Mouse (Mus musculus): ENCODE measurements at regions not wholly inside any gene's neighbourhood (a gene's known extent, or its start where the extent isn't known, plus 50 kb on each side); places are given as distances from the start of the nearest gene placed in this dataset.

DNA sequence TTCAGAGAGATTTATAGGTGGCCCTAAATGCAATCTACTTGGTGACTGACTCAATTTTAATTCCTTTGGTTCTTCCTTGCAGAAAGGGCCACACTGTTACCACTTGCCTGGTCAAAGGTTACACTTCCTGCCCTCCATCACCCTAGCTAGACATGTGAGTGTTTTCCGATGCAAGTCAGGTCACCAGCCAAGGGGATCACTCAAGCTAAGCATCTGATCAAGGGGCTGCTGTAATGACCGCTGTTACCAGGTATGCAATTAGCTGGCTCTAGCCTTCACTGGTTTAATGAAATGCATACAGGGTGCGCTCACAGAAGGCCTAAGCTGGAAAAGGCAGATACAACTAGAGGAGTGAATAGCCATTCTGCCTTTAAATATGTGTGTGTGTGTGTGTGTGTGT, 105.1 kb downstream of the Mtx2 start:
- WGBS = 52% methylated on average over 3 of the region's 3 CpGs
- no peak overlapping the region for H3K9ac ChIP-seq (replicated peaks)

GRCm38 (mm10) chr2:74933190-74933589, 107.6 kb downstream of the Mtx2 start:
- 55% methylated on average over 8 of the region's 8 CpGs for WGBS
- Histone ChIP-seq H3K4me1 (peaks cover 6% of the 10 kb centered on the region), H3K27ac (replicated peaks) (no peak overlapping the region), H3K27me3 (replicated peaks) (no peaks in the 10 kb centered on the region), H3K36me3 (no peaks in the 10 kb centered on the region), H3K4me3 (replicated peaks) (no peak overlapping the region), H3K9ac (replicated peaks) (no peak overlapping the region), H3K9me3 (replicated peaks) (no peaks in the 10 kb centered on the region), H3K4me2 (no peak overlapping the region)
- no peak for ATAC-seq (ENCODE audit: low FRiP score)

More for the DNA sequence above, 105.1 kb downstream of the Mtx2 start:
- Histone ChIP-seq H3K4me3 (replicated peaks) (no peak overlapping the region), H3K9me3 (replicated peaks) (no peaks in the 10 kb centered on the region), H3K4me2 (no peak overlapping the region), H3K4me1 (peaks cover 6% of the 10 kb centered on the region), H3K27me3 (replicated peaks) (no peaks in the 10 kb centered on the region), H3K27ac (replicated peaks) (no peak overlapping the region), H3K36me3 (no peaks in the 10 kb centered on the region)
- no peak for ATAC-seq (ENCODE audit: low FRiP score)

DNA sequence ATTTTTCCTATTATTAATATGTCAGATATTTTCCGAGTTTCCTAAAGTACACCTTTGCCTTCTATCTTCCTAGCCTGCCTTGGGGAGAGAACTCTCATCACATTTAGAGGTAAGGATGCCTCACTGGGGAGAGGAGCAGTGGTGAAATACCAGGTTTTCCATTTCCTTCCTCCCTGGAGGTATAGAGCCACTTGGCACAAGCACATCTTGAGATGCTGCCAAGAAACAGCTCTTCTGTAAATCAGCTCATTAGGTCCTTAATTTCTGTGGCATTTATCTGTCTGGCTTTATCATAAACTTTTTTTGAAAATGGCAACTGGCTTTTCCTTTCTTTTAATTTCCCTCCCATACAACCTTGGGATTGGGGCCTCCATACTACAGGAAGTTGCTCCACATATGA, 108.2 kb downstream of the Mtx2 start:
- no peaks in the 10 kb centered on the region for H3K9me3 ChIP-seq (replicated peaks)
- no peak overlapping the region for H3K27ac ChIP-seq (replicated peaks)
- no peaks in the 10 kb centered on the region for H3K27me3 ChIP-seq (replicated peaks)
- no peak overlapping the region for H3K4me2 ChIP-seq
- no peak for ATAC-seq (ENCODE audit: low FRiP score)
- no peak overlapping the region for H3K4me3 ChIP-seq (replicated peaks)
- WGBS = 65% methylated on average over 1 of the region's 1 CpGs
- no peaks in the 10 kb centered on the region for H3K36me3 ChIP-seq
- peaks cover 9% of the 10 kb centered on the region for H3K4me1 ChIP-seq
- H3K9ac ChIP-seq (replicated peaks) = no peak overlapping the region

- Histone ChIP-seq H3K4me3 (replicated peaks) (no peak overlapping the region), H3K27me3 (replicated peaks) (no peaks in the 10 kb centered on the region), H3K36me3 (no peaks in the 10 kb centered on the region), H3K4me2 (peak overlapping the region; percentile 30; the same call in 1 of the 2 replicates), H3K27ac (replicated peaks) (no peak overlapping the region), H3K9ac (replicated peaks) (no peak overlapping the region), H3K9me3 (replicated peaks) (no peaks in the 10 kb centered on the region), H3K4me1 (peaks cover 6% of the 10 kb centered on the region; the same call in 1 of the 2 replicates)
- 51% methylated on average over 9 of the region's 9 CpGs for WGBS
- no peak for ATAC-seq (ENCODE audit: low FRiP score)
Observed at GRCm38 (mm10) chr2:74938711-74939110, 113.1 kb downstream of the Mtx2 start.

DNA sequence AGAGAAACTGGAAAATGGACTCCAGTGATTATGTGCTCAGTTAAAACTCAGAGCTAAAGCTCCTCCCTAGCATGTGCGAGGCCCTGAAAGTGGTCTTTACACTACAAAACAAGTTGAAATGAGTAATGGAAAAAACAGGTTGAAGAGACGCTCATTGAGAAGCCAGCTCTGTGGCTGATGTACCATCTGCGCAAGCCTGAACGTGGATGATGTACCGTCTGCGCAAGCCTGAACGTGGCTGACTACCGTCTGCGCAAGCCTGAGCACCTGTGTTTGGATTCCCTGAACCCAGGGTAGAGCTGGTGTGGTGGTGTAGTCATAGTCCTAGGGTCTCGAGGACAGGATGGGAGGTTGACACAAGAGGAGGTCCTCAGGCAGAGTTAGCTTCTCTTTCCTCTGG, 116.4 kb downstream of the Mtx2 start:
- WGBS = 93% methylated on average over 10 of the region's 10 CpGs
- no peak for ATAC-seq (ENCODE audit: low FRiP score)
- Histone ChIP-seq H3K4me3 (replicated peaks) (no peak overlapping the region), H3K27ac (replicated peaks) (no peak overlapping the region), H3K4me2 (no peak overlapping the region), H3K4me1 (0 out of 2 replicates have a peak, but pooled peaks cover 6% of the 10 kb centered on the region), H3K27me3 (replicated peaks) (no peaks in the 10 kb centered on the region), H3K36me3 (no peaks in the 10 kb centered on the region), H3K9me3 (replicated peaks) (no peaks in the 10 kb centered on the region), H3K9ac (replicated peaks) (no peak overlapping the region)

DNA sequence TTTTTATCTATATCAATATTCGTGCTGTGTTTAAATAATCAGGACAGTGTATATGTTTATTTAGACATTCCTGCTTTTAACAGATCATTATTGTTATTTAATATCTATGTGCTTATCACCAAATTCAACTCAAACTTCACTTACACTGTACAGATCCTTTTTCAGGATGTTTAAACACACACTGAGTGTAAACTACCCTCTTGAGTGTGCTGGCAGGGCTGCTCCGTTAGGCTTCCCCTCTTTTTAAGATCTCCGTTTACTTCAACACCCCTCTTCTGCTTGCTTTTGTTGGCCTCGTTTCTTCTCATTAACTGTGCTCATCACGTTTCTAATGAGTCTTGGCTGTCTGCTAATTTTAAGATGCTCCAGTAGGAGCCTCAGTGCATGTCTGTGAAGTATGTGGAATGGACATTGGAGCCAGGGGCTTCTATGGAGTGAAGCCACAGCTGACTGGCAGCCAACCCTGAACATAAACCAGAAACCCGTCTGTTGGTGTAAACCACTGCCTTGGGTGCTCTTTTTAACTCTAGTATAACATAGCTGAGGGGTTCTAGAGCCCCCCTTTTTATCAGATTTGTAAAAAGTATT, 117.1 kb downstream of the Mtx2 start:
- Histone ChIP-seq H3K4me1 (0 out of 2 replicates have a peak, but pooled peaks cover 6% of the 10 kb centered on the region), H3K27me3 (replicated peaks) (no peaks in the 10 kb centered on the region), H3K4me3 (replicated peaks) (no peak overlapping the region), H3K36me3 (no peaks in the 10 kb centered on the region), H3K9ac (replicated peaks) (no peak overlapping the region), H3K4me2 (no peak overlapping the region), H3K9me3 (replicated peaks) (no peaks in the 10 kb centered on the region), H3K27ac (replicated peaks) (no peak overlapping the region)
- ATAC-seq (ENCODE audit: low FRiP score) = no peak
- 51% methylated on average over 6 of the region's 6 CpGs for WGBS

DNA sequence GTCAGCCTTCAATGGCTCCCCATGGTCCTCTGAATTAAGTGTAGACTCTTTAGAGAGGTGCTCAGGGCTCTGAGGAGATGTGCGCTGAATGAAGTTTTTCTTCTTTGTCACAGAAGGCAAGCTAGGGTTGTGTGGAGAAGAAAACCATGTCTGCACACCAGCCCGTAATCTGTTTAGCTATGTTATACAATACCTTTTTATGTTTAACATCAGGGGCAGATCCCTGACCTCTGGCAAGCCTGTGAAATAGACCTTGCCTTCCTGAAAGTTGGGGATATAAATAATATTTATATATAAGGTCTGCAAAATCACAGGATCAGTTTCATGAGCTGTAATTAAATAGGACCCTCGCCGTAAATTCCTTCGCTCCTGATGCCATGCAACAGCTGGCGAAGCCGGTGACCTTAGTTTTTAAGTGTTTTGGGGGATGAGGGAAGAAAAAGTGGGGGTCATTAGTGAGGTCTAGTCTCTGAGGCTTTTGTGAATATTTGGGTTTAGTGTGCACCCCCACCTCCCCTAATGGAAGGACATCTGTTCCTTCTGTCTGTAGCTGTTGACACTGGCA, 119.7 kb downstream of the Mtx2 start:
- no peaks in the 10 kb centered on the region for H3K9me3 ChIP-seq (replicated peaks)
- no peaks in the 10 kb centered on the region for H3K27me3 ChIP-seq (replicated peaks)
- H3K4me3 ChIP-seq (replicated peaks) = no peak overlapping the region
- no peaks in the 10 kb centered on the region for H3K36me3 ChIP-seq
- whole genome bisulfite sequencing = 87% methylated on average over 7 of the region's 7 CpGs
- 0 out of 2 replicates have a peak, but pooled peaks cover 2% of the 10 kb centered on the region for H3K4me1 ChIP-seq
- H3K9ac ChIP-seq (replicated peaks) = no peak overlapping the region
- H3K4me2 ChIP-seq = no peak overlapping the region
- H3K27ac ChIP-seq (replicated peaks) = no peak overlapping the region
- no peak for ATAC-seq (ENCODE audit: low FRiP score)

- Histone ChIP-seq H3K27me3 (replicated peaks) (no peaks in the 10 kb centered on the region), H3K27ac (replicated peaks) (no peak overlapping the region), H3K4me3 (replicated peaks) (no peak overlapping the region), H3K9me3 (replicated peaks) (no peaks in the 10 kb centered on the region), H3K36me3 (no peaks in the 10 kb centered on the region), H3K4me2 (no peak overlapping the region), H3K4me1 (no peaks in the 10 kb centered on the region), H3K9ac (replicated peaks) (no peak overlapping the region)
- WGBS = 88% methylated on average over 12 of the region's 12 CpGs
- ATAC-seq (ENCODE audit: low FRiP score) = no peak
Observed at GRCm38 (mm10) chr2:74951401-74952260, 126.0 kb downstream of the Mtx2 start.

DNA sequence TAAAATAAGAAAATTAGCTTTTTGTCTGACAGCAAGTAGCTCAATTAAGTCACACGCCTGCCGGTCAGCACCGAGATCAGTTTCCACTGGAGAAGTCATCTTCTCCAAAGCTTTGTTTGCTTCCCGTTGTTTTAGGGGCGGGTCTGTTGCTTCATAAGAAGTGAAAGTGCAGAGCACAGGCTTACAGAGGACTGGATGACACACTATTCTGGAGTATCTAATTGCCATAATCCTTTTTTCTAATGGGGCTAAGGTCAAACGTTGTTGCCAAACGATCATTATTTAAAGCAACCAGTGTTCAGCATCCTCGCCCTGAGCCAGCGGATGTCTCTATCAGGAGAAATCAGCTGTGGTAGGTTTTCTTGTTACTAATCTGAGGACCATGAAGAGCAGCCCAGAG, 128.5 kb downstream of the Mtx2 start:
- H3K9ac ChIP-seq (replicated peaks) = no peak overlapping the region
- no peak for ATAC-seq (ENCODE audit: low FRiP score)
- H3K9me3 ChIP-seq (replicated peaks) = no peaks in the 10 kb centered on the region
- H3K4me3 ChIP-seq (replicated peaks) = no peak overlapping the region
- WGBS = 80% methylated on average over 9 of the region's 9 CpGs
- H3K36me3 ChIP-seq = no peaks in the 10 kb centered on the region
- no peaks in the 10 kb centered on the region for H3K27me3 ChIP-seq (replicated peaks)
- no peak overlapping the region for H3K27ac ChIP-seq (replicated peaks)
- peaks cover 5% of the 10 kb centered on the region; the same call in 1 of the 2 replicates for H3K4me1 ChIP-seq
- H3K4me2 ChIP-seq = no peak overlapping the region

DNA sequence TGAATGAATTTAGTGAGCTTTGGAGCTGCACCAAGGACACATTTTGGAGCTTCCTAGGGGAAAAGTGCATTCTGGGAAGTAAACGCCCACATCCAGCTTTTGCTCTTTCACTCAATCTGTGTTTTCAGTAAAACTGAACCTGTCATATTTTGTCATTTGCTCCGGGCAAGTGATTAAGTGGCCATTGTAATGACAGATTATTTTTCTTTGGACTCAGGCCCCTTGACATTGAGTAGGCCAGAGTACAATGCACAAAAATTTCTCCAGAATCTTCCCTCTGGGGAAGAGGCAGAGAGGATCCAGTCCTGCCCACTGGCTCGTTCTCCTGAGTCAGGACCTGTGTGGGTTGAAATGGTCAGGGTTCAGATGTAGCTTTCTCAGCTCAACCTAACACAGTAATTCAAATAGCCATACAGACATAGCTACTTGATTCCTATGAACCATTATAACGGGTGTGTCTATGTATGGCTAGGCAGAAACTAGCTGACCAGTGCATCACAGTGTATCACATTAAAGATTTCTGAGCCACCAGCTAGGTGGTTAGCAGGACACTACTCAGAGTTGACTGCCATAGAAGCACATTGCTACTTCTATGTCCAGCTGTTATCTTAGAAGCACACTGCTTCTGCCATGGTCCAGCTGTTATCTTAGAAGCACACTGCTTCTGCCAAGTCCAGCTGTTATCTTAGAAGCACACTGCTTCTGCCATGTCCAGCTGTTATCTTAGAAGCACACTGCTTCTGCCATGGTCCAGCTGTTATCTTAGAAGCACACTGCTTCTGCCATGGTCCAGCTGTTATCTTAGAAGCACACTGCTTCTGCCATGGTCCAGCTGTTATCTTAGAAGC, 129.9 kb downstream of the Mtx2 start:
- Histone ChIP-seq H3K9me3 (replicated peaks) (no peaks in the 10 kb centered on the region), H3K27ac (replicated peaks) (no peak overlapping the region)
- WGBS = 85% methylated on average over 4 of the region's 4 CpGs

GRCm38 (mm10) chr2:74956129-74956450, 130.5 kb downstream of the Mtx2 start:
- 96% methylated on average over 1 of the region's 1 CpGs for WGBS
- no peak overlapping the region for H3K4me2 ChIP-seq
- no peak overlapping the region for H3K27ac ChIP-seq (replicated peaks)
- peaks cover 5% of the 10 kb centered on the region; the same call in 1 of the 2 replicates for H3K4me1 ChIP-seq
- ATAC-seq (ENCODE audit: low FRiP score) = no peak
- H3K9ac ChIP-seq (replicated peaks) = no peak overlapping the region
- no peaks in the 10 kb centered on the region for H3K27me3 ChIP-seq (replicated peaks)
- no peaks in the 10 kb centered on the region for H3K9me3 ChIP-seq (replicated peaks)
- no peaks in the 10 kb centered on the region for H3K36me3 ChIP-seq
- H3K4me3 ChIP-seq (replicated peaks) = no peak overlapping the region

More for the DNA sequence above, 129.9 kb downstream of the Mtx2 start:
- no peak for ATAC-seq (ENCODE audit: low FRiP score)
- no peaks in the 10 kb centered on the region for H3K36me3 ChIP-seq
- H3K4me2 ChIP-seq = no peak overlapping the region
- no peaks in the 10 kb centered on the region for H3K27me3 ChIP-seq (replicated peaks)
- peaks cover 5% of the 10 kb centered on the region; the same call in 1 of the 2 replicates for H3K4me1 ChIP-seq
- H3K9ac ChIP-seq (replicated peaks) = no peak overlapping the region
- no peak overlapping the region for H3K4me3 ChIP-seq (replicated peaks)

Data from neural tube, embryonic 15.5 days (tissue).